Mouse (Mus musculus) hindbrain, embryonic 13.5 days (tissue): ENCODE measurements at regions not wholly inside any gene's neighbourhood (a gene's known extent, or its start where the extent isn't known, plus 50 kb on each side); places are given as distances from the start of the nearest gene placed in this dataset.

Source experiments
- ATAC-seq: fragments of 200-750 bp; cut with Nextera tagmentation; 2 replicates; pipeline ENCODE4 v1.8.0; 2017; ENCODE audit warnings: moderate TSS enrichment; ENCODE audit not compliant: low FRiP score
- H3K27ac ChIP-seq: fragments of 300-500 bp; sonication (generic); 2 replicates; pipeline ENCODE4 v1.5.1; 2015; ENCODE audit warnings: inconsistent platforms, mild to moderate bottlenecking, moderate library complexity
- H3K27me3 ChIP-seq: fragments of 300-500 bp; sonication (generic); 2 replicates; pipeline ENCODE4 v1.6.1; 2015; ENCODE audit warnings: mild to moderate bottlenecking, inconsistent platforms
- H3K36me3 ChIP-seq: fragments of 300-500 bp; sonication (generic); 2 replicates; pipeline ENCODE4 v1.6.1; 2015; ENCODE audit warnings: mild to moderate bottlenecking, inconsistent platforms
- H3K4me1 ChIP-seq: fragments of 300-500 bp; sonication (generic); replicated peaks from 2 replicates; pipeline ENCODE4 v1.6.1; 2015; ENCODE audit warnings: inconsistent platforms
- H3K4me2 ChIP-seq: fragments of 300-500 bp; sonication (generic); 2 replicates; pipeline ENCODE4 v1.6.1; 2015; ENCODE audit warnings: inconsistent platforms, mild to moderate bottlenecking, moderate library complexity
- H3K4me3 ChIP-seq: fragments of 300-500 bp; sonication (generic); 2 replicates; pipeline ENCODE4 v1.5.1; 2015; ENCODE audit warnings: mild to moderate bottlenecking, inconsistent platforms
- H3K9ac ChIP-seq: fragments of 300-500 bp; sonication (generic); 2 replicates; pipeline ENCODE4 v1.6.1; 2015; ENCODE audit warnings: mild to moderate bottlenecking, inconsistent platforms
- H3K9me3 ChIP-seq: fragments of 300-500 bp; sonication (generic); 2 replicates; pipeline ENCODE4 v1.6.1; 2016; ENCODE audit warnings: inconsistent platforms
- WGBS: fragments of 180-500 bp; shearing (Covaris S2); methylation state at CpG from one replicate; pipeline ENCODE4 v1.1.7; 2015; 5-methylcytosine and 5-hydroxymethylcytosine counted together

- Histone ChIP-seq H3K9ac (no peak overlapping the region), H3K4me3 (no peak overlapping the region), H3K27ac (peak overlapping the region; percentile 83; the same call in 1 of the 2 replicates), H3K36me3 (no peaks in the 10 kb centered on the region), H3K27me3 (no peaks in the 10 kb centered on the region), H3K9me3 (no peaks in the 10 kb centered on the region), H3K4me2 (no peak overlapping the region), H3K4me1 (peaks cover 44% of the 10 kb centered on the region)
- 42% methylated on average over 5 of the region's 5 CpGs for WGBS
- ATAC-seq, result no peak
Measured at GRCm38 (mm10) chr8:126737032-126737431, 143.2 kb upstream of the Irf2bp2 start.

- no peak overlapping the region for H3K4me2 ChIP-seq
- 0 out of 2 replicates have a peak overlapping the region, but pooled peaks have one; percentile 26 for H3K9ac ChIP-seq
- peaks cover 44% of the 10 kb centered on the region for H3K4me1 ChIP-seq
- H3K4me3 ChIP-seq, result no peak overlapping the region
- WGBS, result 11% methylated on average over 10 of the region's 10 CpGs
- no peaks in the 10 kb centered on the region for H3K36me3 ChIP-seq
- peak overlapping the region; percentile 83 for H3K27ac ChIP-seq
- peak; percentile 14; the same call in 1 of the 2 replicates for ATAC-seq
- no peaks in the 10 kb centered on the region for H3K27me3 ChIP-seq
- no peaks in the 10 kb centered on the region for H3K9me3 ChIP-seq
Measured at GRCm38 (mm10) chr8:126736441-126736962, 142.7 kb upstream of the Irf2bp2 start.

- 22% methylated on average over 23 of the region's 25 CpGs for WGBS
- Histone ChIP-seq H3K4me1 (peaks cover 44% of the 10 kb centered on the region), H3K4me3 (no peak overlapping the region), H3K27ac (peak overlapping the region; percentile 83), H3K27me3 (no peaks in the 10 kb centered on the region), H3K4me2 (peak overlapping the region; percentile 23; the same call in 1 of the 2 replicates), H3K36me3 (no peaks in the 10 kb centered on the region), H3K9ac (peak overlapping the region; percentile 26; the same call in 1 of the 2 replicates), H3K9me3 (no peaks in the 10 kb centered on the region)
- ATAC-seq, result peak; percentile 76
Measured at GRCm38 (mm10) chr8:126735488-126736440, 142.0 kb upstream of the Irf2bp2 start.

- no peaks in the 10 kb centered on the region for H3K9me3 ChIP-seq
- H3K36me3 ChIP-seq, result no peaks in the 10 kb centered on the region
- ATAC-seq, result no peak; the same call in 1 of the 2 replicates
- peak overlapping the region; percentile 83 for H3K27ac ChIP-seq
- WGBS, result 64% methylated on average over 7 of the region's 7 CpGs
- no peak overlapping the region for H3K9ac ChIP-seq
- no peak overlapping the region for H3K4me2 ChIP-seq
- peaks cover 44% of the 10 kb centered on the region for H3K4me1 ChIP-seq
- H3K27me3 ChIP-seq, result no peaks in the 10 kb centered on the region
- no peak overlapping the region for H3K4me3 ChIP-seq
Measured at GRCm38 (mm10) chr8:126734743-126735487, 141.1 kb upstream of the Irf2bp2 start.

- ATAC-seq, result no peak
- Histone ChIP-seq H3K9me3 (no peaks in the 10 kb centered on the region), H3K4me3 (no peak overlapping the region), H3K27me3 (0 out of 2 replicates have a peak, but pooled peaks cover 2% of the 10 kb centered on the region), H3K4me2 (no peak overlapping the region), H3K36me3 (no peaks in the 10 kb centered on the region), H3K9ac (no peak overlapping the region), H3K4me1 (peaks cover 44% of the 10 kb centered on the region), H3K27ac (peak overlapping the region; percentile 36; the same call in 1 of the 2 replicates)
- WGBS, result 87% methylated on average over 6 of the region's 6 CpGs
Measured at GRCm38 (mm10) chr8:126733779-126734178, 140.0 kb upstream of the Irf2bp2 start.

GRCm38 (mm10) chr8:126733307-126733706, 139.5 kb upstream of the Irf2bp2 start:
- Histone ChIP-seq H3K27ac (peak overlapping the region; percentile 36; the same call in 1 of the 2 replicates), H3K27me3 (0 out of 2 replicates have a peak, but pooled peaks cover 2% of the 10 kb centered on the region), H3K9me3 (no peaks in the 10 kb centered on the region), H3K4me1 (peaks cover 44% of the 10 kb centered on the region), H3K36me3 (no peaks in the 10 kb centered on the region), H3K9ac (no peak overlapping the region), H3K4me3 (no peak overlapping the region), H3K4me2 (no peak overlapping the region)
- no peak for ATAC-seq
- 40% methylated on average over 7 of the region's 7 CpGs for WGBS

- Histone ChIP-seq H3K4me1 (peaks cover 24% of the 10 kb centered on the region), H3K36me3 (no peaks in the 10 kb centered on the region), H3K27ac (no peak overlapping the region), H3K4me3 (no peak overlapping the region), H3K9me3 (no peaks in the 10 kb centered on the region), H3K9ac (no peak overlapping the region), H3K27me3 (0 out of 2 replicates have a peak, but pooled peaks cover 2% of the 10 kb centered on the region), H3K4me2 (no peak overlapping the region)
- ATAC-seq, result no peak
- WGBS, result 88% methylated on average over 3 of the region's 3 CpGs
Measured at GRCm38 (mm10) chr8:126730017-126730631, 136.3 kb upstream of the Irf2bp2 start.

GRCm38 (mm10) chr8:126728987-126729632, 135.3 kb upstream of the Irf2bp2 start:
- ATAC-seq, result no peak
- Histone ChIP-seq H3K4me3 (no peak overlapping the region), H3K27me3 (0 out of 2 replicates have a peak, but pooled peaks cover 2% of the 10 kb centered on the region), H3K4me2 (no peak overlapping the region), H3K9ac (no peak overlapping the region), H3K4me1 (peaks cover 19% of the 10 kb centered on the region), H3K27ac (no peak overlapping the region), H3K36me3 (no peaks in the 10 kb centered on the region), H3K9me3 (no peaks in the 10 kb centered on the region)
- WGBS, result 91% methylated on average over 12 of the region's 12 CpGs

- Histone ChIP-seq H3K9ac (no peak overlapping the region), H3K4me2 (no peak overlapping the region), H3K4me1 (peaks cover 11% of the 10 kb centered on the region), H3K9me3 (no peaks in the 10 kb centered on the region), H3K27me3 (0 out of 2 replicates have a peak, but pooled peaks cover 2% of the 10 kb centered on the region), H3K36me3 (no peaks in the 10 kb centered on the region), H3K4me3 (no peak overlapping the region), H3K27ac (no peak overlapping the region)
- ATAC-seq, result no peak
- WGBS, result 89% methylated on average over 5 of the region's 5 CpGs
Measured at GRCm38 (mm10) chr8:126728135-126728534, 134.3 kb upstream of the Irf2bp2 start.

- 98% methylated on average over 2 of the region's 2 CpGs for WGBS
- Histone ChIP-seq H3K4me3 (no peak overlapping the region), H3K9ac (no peak overlapping the region), H3K4me2 (no peak overlapping the region), H3K36me3 (no peaks in the 10 kb centered on the region), H3K27me3 (0 out of 2 replicates have a peak, but pooled peaks cover 2% of the 10 kb centered on the region), H3K27ac (no peak overlapping the region), H3K9me3 (no peaks in the 10 kb centered on the region), H3K4me1 (peaks cover 1% of the 10 kb centered on the region)
- no peak for ATAC-seq
Measured at GRCm38 (mm10) chr8:126727068-126727467, 133.3 kb upstream of the Irf2bp2 start.
